In the genomic region with DNA sequence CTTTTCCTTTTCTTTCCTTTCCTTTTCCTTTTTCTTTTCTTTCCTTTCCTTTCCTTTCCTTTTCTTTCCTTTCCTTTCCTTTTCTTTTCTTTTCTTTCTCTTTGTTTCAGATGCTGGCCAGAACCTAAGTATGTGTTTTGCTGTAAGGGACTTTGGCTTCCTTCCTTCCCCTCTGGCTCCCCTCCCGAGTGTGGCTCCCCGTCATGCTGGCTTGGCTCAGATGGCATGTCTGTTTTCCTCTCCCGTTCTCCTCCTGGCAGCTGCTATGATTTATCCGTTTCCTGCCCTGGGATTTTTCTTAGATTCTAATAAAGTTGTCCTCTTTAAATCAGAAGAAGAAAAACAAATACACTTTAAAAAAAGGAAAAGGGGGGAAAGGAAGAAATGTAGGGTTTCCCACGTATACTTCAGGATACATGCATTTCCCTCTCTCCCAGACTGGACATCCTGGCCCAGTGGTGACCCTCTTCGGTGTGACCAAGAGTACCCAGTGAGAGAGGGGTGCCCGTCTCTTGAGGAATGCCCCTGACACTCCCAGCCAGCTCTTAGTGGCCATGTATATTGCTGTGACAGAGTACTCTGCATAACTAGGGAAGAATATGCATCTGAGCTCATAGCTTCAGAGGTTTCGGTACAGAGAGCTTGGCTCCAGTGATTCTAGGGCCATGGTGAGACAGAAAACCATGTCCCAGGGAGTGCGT, we compare ENCODE assay signal across 8 mouse cellular contexts.
DNase-seq lines count a peak whose midpoint lies in the region; ATAC-seq lines count a peak whose summit lies in the region.

No protein-coding gene starts in this region.

- no peak for ATAC-seq in liver, embryonic 12.5 days
- no peak for ATAC-seq in intestine, embryonic 14.5 days (replicated peaks; ENCODE audit: low FRiP score, low TSS enrichment, low read depth)

- no peak for DNase-seq in liver
- DNase-seq in brain, embryonic 18.5 days (ENCODE audit: low read depth, low spot score): peak; percentile 4
- peak; percentile 76 for DNase-seq in gastrocnemius, postnatal 10 days
- DNase-seq in intestine, embryonic 14.5 days (ENCODE audit: low spot score): no peak
- peak; percentile 59 to 77 for DNase-seq in left cerebral cortex, postnatal 10 days (ENCODE audit: extremely low spot score in 1 of 2, low spot score in 2 of 2)
- no peak for DNase-seq in spleen, postnatal 4 days (ENCODE audit: low spot score in 2 of 2)
- DNase-seq in c-Kit-positive CD71-positive TER-119-positive erythroid progenitor cells, embryonic 14.5 days (ENCODE audit: low spot score): no peak

- no peak overlapping the region for H3K4me2 ChIP-seq in liver, embryonic 12.5 days
- no peak overlapping the region for H3K4me2 ChIP-seq in intestine, embryonic 14.5 days (ENCODE audit: low read length)

- no peak overlapping the region for H3K4me3 ChIP-seq in liver, embryonic 12.5 days
- no peak overlapping the region for H3K4me3 ChIP-seq in intestine, embryonic 14.5 days (ENCODE audit: low read depth, low read length)

- peaks cover 51% of the 10 kb centered on the region for H3K4me1 ChIP-seq in liver, embryonic 12.5 days
- H3K4me1 ChIP-seq in intestine, embryonic 14.5 days (replicated peaks; ENCODE audit: control insufficient read depth, insufficient read depth, low read length): peaks cover 41% of the 10 kb centered on the region

- H3K27ac ChIP-seq in liver, embryonic 12.5 days: 0 out of 2 replicates have a peak overlapping the region, but pooled peaks have one; percentile 37
- H3K27ac ChIP-seq in intestine, embryonic 14.5 days (ENCODE audit: low read depth): peak overlapping the region; percentile 81

- intact Hi-C loops in left cerebral cortex, postnatal 10 days (cut with DNase I): no loop called here

- H3K9me3 ChIP-seq in liver, embryonic 12.5 days (replicated peaks): no peaks in the 10 kb centered on the region
- H3K9me3 ChIP-seq in intestine, embryonic 14.5 days (ENCODE audit: control insufficient read depth, low read length): no peaks in the 10 kb centered on the region

- no peaks in the 10 kb centered on the region for H3K36me3 ChIP-seq in liver, embryonic 12.5 days
- no peaks in the 10 kb centered on the region for H3K36me3 ChIP-seq in intestine, embryonic 14.5 days (ENCODE audit: control insufficient read depth, insufficient read depth, low read length)

- WGBS in liver, embryonic 12.5 days (ENCODE audit: insufficient replicate concordance): 64% methylated on average over 9 of the region's 9 CpGs
- WGBS in intestine, embryonic 14.5 days: 49% methylated on average over 9 of the region's 9 CpGs

- H3K9ac ChIP-seq in liver, embryonic 12.5 days: no peak overlapping the region
- no peak overlapping the region for H3K9ac ChIP-seq in intestine, embryonic 14.5 days (ENCODE audit: low read length)

- H3K27me3 ChIP-seq in liver, embryonic 12.5 days (replicated peaks): no peaks in the 10 kb centered on the region
- H3K27me3 ChIP-seq in intestine, embryonic 14.5 days (replicated peaks; ENCODE audit: control insufficient read depth, insufficient read depth, low read length): no peaks in the 10 kb centered on the region

Comparison
In these comparisons a context has a peak if more than half of its experiments do, and no peak if none do; other contexts are left out.
1. DNase-seq: peak in brain, embryonic 18.5 days (single experiment), gastrocnemius, postnatal 10 days (single experiment) and left cerebral cortex, postnatal 10 days (2 of 2); none in liver (single experiment), intestine, embryonic 14.5 days (single experiment), spleen, postnatal 4 days (0 of 2) and c-Kit-positive CD71-positive TER-119-positive erythroid progenitor cells, embryonic 14.5 days (single experiment).